Mouse (Mus musculus) adrenal gland, adult 18-20 months (tissue): ENCODE results near the gene Amot. TPM values are rescaled to one million over a fixed set of nuclear protein-coding genes. Genes with fewer than 3 reads are reported as not detected.

Experiments used
- total RNA-seq, 2 experiments: library from RNA; stranded (reverse); gene quantifications; 1 replicate in 1 of 2; 2 replicates in 1 of 2; pipeline ENCODE4 v1.2.3; 2021

Amot gene
- total RNA-seq, 2 experiments from 2014 or later, result 5.2 to 5.6 TPM

Other genes starting within 250 kb of the Amot start
- gene Lhfpl1, start 156.1 kb downstream of the Amot start, total RNA-seq, result not detected